Mouse (Mus musculus) cortical plate, adult 2 months (tissue): ENCODE data around the gene Ntn1.

Experiments
- CTCF ChIP-seq: fragments of 200-500 bp; IDR thresholded peaks from 2 replicates; pipeline ENCODE4 v1.5.1; 2011; ENCODE audit warnings: mild to moderate bottlenecking, control low read depth, low read length; ENCODE audit not compliant: insufficient read depth; ENCODE audit errors: extremely low read depth
- POLR2A ChIP-seq: fragments of 200-500 bp; IDR thresholded peaks from 2 replicates; pipeline ENCODE4 v1.6.1; 2011; ENCODE audit warnings: mild to moderate bottlenecking, low read length, control low read depth; ENCODE audit not compliant: insufficient read depth; ENCODE audit errors: extremely low read depth

DNA sequence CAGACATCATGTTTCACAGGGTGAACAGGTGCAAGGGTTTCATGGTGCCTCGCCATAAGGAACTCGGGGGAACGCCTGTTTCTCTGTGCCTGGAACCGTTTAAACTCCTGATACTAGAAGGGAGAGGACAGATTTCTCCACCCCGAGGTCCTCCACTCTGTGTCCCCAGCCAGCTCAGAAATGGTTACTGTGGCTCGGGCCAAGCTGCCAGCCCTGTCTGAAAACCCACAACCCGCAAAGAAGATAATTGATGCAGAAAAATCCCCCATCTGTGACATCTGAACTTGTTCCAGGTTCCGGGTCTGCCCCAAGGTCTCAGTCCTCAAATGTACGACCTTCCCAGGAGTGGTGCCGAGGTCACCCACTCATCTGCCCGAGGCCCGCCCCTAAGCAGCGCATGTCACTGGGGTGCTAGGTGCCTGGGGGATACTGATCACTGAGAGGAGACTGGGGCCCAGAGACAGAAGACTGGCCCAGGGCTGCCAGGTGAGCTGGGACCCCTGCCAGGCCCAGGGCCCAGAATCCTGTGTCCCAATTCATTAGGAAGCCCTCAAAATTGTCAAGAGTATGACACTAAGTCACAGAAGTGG lies 68.9 kb downstream of the Ntn1 start:
- TF ChIP-seq CTCF: no peak
- no peak for TF ChIP-seq POLR2A
